Mouse (Mus musculus): ENCODE data around the gene Vasp. TPM values are rescaled to one million over a fixed set of nuclear protein-coding genes. Genes with fewer than 3 reads are reported as not detected.

Vasp gene
- polyA plus RNA-seq, 1 experiment from 2014 or later: 106 TPM

DNA sequence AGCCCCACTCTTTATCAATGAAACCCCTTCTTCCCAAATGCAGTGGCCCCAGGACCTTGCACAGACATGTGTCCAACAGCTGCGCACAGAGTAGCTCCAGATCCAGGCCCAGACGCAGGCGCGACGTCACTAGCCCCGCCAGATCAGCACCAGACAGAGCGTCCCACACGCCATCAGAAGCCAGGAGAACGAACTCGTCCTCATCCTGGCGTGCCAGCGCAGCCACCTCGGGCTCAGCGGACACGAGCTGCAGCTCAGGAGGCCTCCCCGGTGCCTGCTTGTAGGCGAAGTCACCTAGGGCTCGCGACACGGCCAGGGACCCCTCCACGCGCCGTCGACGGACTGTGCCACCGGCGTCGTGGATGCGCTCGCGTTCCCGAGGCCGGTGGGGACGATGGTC lies 7.4 kb upstream of the Vasp start:
- peaks cover 3% of the 10 kb centered on the region; the same call in 1 of the 2 replicates for H3K9me3 ChIP-seq (ENCODE audit: control insufficient read depth, low read length)
- no peak overlapping the region for H3K27ac ChIP-seq (ENCODE audit: low read length)
- H3K27me3 ChIP-seq (replicated peaks; ENCODE audit: control insufficient read depth, insufficient read depth, low read length): peaks cover 50% of the 10 kb centered on the region
- H3K4me3 ChIP-seq (ENCODE audit: low read length): peak overlapping the region; percentile 36
- peaks cover 10% of the 10 kb centered on the region for H3K4me1 ChIP-seq (ENCODE audit: control insufficient read depth, insufficient read depth, low read length)
- H3K4me2 ChIP-seq (ENCODE audit: low read depth, low read length): peak overlapping the region; percentile 43
- no peak for ATAC-seq
- WGBS: 4% methylated on average over 34 of the region's 34 CpGs
- H3K36me3 ChIP-seq (ENCODE audit: control insufficient read depth, insufficient read depth, low read length): no peaks in the 10 kb centered on the region
- no peak overlapping the region for H3K9ac ChIP-seq (ENCODE audit: low read depth, low read length)

DNA sequence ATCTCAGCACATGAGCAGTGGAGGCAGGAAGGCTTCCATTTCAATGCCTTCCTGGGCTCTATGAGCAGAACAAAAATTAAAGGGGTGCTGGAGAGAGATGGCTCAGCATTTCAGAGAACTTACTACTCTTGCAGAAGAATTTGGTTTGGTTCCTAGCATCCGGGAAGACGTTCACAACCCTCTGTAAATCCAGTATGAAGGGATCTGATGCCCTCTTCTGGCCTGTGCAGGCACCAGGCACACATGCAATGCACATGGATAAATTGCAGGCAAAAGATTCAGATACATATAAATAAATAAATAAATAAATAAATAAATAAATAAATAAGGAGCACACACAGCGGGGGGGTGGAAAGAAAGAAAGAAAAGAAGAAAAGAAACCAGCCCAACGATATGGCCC lies 4.6 kb upstream of the Vasp start:
- WGBS: 63% methylated on average over 4 of the region's 4 CpGs
- Histone ChIP-seq H3K4me2 (ENCODE audit: low read depth, low read length) (no peak overlapping the region), H3K9ac (ENCODE audit: low read depth, low read length) (no peak overlapping the region), H3K27ac (ENCODE audit: low read length) (no peak overlapping the region), H3K27me3 (replicated peaks; ENCODE audit: control insufficient read depth, insufficient read depth, low read length) (peaks cover 35% of the 10 kb centered on the region), H3K4me1 (ENCODE audit: control insufficient read depth, insufficient read depth, low read length) (peaks cover 3% of the 10 kb centered on the region; the same call in 1 of the 2 replicates), H3K9me3 (ENCODE audit: control insufficient read depth, low read length) (peaks cover 3% of the 10 kb centered on the region; the same call in 1 of the 2 replicates), H3K4me3 (ENCODE audit: low read length) (no peak overlapping the region), H3K36me3 (ENCODE audit: control insufficient read depth, insufficient read depth, low read length) (no peaks in the 10 kb centered on the region)
- ATAC-seq: no peak

DNA sequence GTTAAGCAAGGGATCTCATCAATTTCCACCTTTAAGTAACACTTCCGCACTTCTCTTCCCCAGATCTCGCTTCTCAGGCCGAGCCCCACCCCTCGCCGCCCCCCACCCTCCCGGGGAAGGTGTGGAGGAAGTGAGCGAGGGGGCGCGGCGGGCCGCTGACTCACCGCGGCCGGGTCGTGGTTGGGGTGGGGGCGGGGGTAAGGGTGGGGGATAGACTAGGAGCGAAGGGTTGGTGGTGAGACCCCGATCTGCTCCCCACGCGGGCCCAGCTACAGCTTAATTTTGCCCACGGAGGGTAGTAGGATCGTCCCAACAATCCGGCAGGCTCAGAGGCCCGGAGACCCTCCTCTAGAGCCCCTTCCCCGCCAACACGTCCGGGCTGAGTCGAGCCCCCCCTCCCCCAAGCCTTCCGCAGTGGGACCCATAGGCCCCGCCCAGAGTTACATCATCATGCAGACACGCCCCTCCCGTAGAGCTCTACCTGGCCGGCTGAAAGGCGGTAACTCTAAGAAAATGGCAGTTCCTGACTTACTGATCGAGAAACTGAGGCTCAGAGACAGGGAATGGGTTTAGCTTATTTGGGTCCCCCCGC lies 652 bp upstream of the Vasp start:
- H3K4me2 ChIP-seq (ENCODE audit: low read depth, low read length): peak overlapping the region; percentile 81
- peak overlapping the region; percentile 98 for H3K27ac ChIP-seq (ENCODE audit: low read length)
- H3K9me3 ChIP-seq (ENCODE audit: control insufficient read depth, low read length): peaks cover 3% of the 10 kb centered on the region; the same call in 1 of the 2 replicates
- peak overlapping the region; percentile 91 for H3K4me3 ChIP-seq (ENCODE audit: low read length)
- peak; percentile 68 for ATAC-seq
- no peaks in the 10 kb centered on the region for H3K27me3 ChIP-seq (replicated peaks; ENCODE audit: control insufficient read depth, insufficient read depth, low read length)
- peaks cover 21% of the 10 kb centered on the region for H3K4me1 ChIP-seq (ENCODE audit: control insufficient read depth, insufficient read depth, low read length)
- under 1% methylated on average over 36 of the region's 36 CpGs for WGBS
- H3K36me3 ChIP-seq (ENCODE audit: control insufficient read depth, insufficient read depth, low read length): no peaks in the 10 kb centered on the region
- H3K9ac ChIP-seq (ENCODE audit: low read depth, low read length): peak overlapping the region; percentile 94

DNA sequence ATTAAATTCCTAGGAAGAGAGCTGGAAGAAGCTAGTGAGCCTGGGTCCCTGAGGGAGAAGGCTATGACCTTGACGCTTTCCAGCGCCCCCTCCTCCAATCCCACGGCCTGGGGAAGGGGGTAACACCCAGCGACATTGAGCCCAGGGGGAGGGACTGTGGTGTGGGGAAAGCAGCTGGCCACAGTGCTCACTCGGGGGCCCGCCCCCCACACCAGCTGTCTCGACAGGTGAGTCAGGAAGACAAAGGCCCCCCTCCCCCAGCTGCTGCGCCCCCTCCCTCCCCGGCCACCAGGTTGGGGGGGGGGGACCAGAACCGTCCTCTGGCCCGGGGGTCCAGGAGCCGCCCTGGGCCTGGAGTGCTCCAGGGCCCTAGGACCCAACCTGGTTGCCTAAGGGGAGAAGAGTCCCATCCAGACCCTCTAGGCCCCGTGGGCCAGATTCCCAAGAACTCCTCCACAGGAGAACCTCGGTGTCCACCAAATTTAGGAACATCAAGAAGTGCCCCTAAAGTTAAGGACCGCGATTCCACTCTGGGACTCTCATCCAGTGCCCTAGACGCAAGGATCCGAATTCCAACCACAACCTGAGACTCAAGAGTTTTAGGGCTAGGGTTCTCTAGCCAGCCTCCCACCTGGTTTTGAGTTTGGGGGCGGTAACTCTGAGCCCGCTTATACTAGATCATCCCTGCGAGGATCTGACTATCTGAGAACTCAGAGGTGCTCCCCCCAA lies 944 bp downstream of the Vasp start:
- WGBS: under 1% methylated on average over 20 of the region's 21 CpGs
- peaks cover 36% of the 10 kb centered on the region for H3K4me1 ChIP-seq (ENCODE audit: control insufficient read depth, insufficient read depth, low read length)
- peak overlapping the region; percentile 94 for H3K9ac ChIP-seq (ENCODE audit: low read depth, low read length)
- H3K27ac ChIP-seq (ENCODE audit: low read length): peak overlapping the region; percentile 98
- peak overlapping the region; percentile 81 for H3K4me2 ChIP-seq (ENCODE audit: low read depth, low read length)
- H3K4me3 ChIP-seq (ENCODE audit: low read length): peak overlapping the region; percentile 91
- H3K27me3 ChIP-seq (replicated peaks; ENCODE audit: control insufficient read depth, insufficient read depth, low read length): no peaks in the 10 kb centered on the region
- H3K36me3 ChIP-seq (ENCODE audit: control insufficient read depth, insufficient read depth, low read length): no peaks in the 10 kb centered on the region
- ATAC-seq: no peak
- no peaks in the 10 kb centered on the region for H3K9me3 ChIP-seq (ENCODE audit: control insufficient read depth, low read length)

DNA sequence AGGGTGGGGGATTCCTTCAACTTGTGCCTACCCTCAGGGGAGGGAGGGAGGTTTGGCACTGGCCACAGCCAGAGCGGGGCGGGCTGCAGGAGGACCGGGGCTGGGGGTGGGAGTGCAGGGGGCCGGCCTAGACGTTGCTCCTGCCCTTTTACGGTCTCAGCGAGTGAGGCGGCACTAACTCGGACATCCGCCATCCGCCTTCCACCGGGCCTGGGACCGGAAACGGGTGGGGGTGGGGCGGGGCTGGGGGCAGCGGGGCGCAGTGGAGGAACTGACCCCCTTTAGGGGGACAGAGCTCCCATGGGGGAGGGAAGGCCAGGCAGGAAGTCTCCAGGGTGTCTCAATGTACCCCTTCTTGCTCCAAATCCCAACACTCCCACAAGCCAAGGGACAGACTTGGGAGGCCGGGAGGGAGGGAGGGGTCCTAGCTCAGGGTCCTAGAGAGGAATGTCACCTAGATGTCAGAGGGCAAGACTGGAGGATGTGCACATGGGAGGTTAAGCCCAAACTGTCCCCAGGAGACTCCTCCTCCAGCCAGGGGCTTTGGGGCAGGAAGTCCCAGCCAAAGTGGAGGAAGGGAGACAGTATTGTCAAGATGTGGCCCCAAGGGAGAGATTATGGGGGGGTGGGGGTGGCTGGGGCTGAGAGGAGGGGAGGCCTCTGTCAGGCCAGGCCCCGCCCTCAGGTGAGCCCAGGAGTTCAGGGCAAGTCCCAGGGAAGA lies 1.7 kb downstream of the Vasp start:
- H3K9me3 ChIP-seq (ENCODE audit: control insufficient read depth, low read length): no peaks in the 10 kb centered on the region
- peak overlapping the region; percentile 98 for H3K27ac ChIP-seq (ENCODE audit: low read length)
- H3K4me1 ChIP-seq (ENCODE audit: control insufficient read depth, insufficient read depth, low read length): peaks cover 42% of the 10 kb centered on the region
- under 1% methylated on average over 16 of the region's 19 CpGs for WGBS
- peak overlapping the region; percentile 91 for H3K4me3 ChIP-seq (ENCODE audit: low read length)
- peak overlapping the region; percentile 81 for H3K4me2 ChIP-seq (ENCODE audit: low read depth, low read length)
- peak; percentile 43 for ATAC-seq
- no peaks in the 10 kb centered on the region for H3K36me3 ChIP-seq (ENCODE audit: control insufficient read depth, insufficient read depth, low read length)
- H3K9ac ChIP-seq (ENCODE audit: low read depth, low read length): peak overlapping the region; percentile 94
- no peaks in the 10 kb centered on the region for H3K27me3 ChIP-seq (replicated peaks; ENCODE audit: control insufficient read depth, insufficient read depth, low read length)

DNA sequence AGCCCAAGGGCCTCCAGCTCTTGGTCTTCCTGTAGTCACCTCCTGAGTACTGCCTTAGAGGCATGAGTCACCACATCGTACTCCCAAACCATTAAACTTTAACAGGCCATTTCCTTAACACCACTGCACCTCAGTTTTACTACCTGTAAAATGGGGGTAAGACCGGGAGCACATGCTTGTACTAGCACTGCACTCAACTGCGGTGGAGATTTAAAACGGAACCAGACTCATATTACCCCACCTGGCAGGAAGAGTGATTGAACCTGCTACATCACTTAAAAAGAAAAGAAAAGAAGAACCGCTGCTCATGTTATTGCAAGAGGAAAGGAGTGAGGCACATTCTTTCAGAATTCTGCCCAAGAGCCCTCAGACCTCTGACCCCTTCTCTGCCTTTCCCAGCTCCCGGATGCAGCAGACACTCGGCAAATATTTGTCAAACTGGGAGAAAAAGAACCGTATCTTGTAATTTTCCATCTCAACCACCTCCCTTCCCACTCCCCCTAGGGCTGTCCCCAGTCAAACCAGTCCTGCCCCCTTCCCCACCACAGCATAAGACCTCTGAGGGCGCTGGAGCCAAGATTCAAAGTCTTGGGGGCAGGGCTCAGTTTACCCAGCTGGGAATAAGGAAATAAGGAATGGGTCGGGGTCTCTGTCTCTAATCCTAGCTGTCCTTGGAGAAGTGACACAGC lies 2.5 kb downstream of the Vasp start:
- H3K27ac ChIP-seq (ENCODE audit: low read length): peak overlapping the region; percentile 98
- H3K36me3 ChIP-seq (ENCODE audit: control insufficient read depth, insufficient read depth, low read length): peaks cover 6% of the 10 kb centered on the region; the same call in 1 of the 2 replicates
- no peak for ATAC-seq
- peak overlapping the region; percentile 91 for H3K4me3 ChIP-seq (ENCODE audit: low read length)
- H3K4me2 ChIP-seq (ENCODE audit: low read depth, low read length): peak overlapping the region; percentile 81
- H3K27me3 ChIP-seq (replicated peaks; ENCODE audit: control insufficient read depth, insufficient read depth, low read length): no peaks in the 10 kb centered on the region
- no peaks in the 10 kb centered on the region for H3K9me3 ChIP-seq (ENCODE audit: control insufficient read depth, low read length)
- H3K9ac ChIP-seq (ENCODE audit: low read depth, low read length): peak overlapping the region; percentile 94
- H3K4me1 ChIP-seq (ENCODE audit: control insufficient read depth, insufficient read depth, low read length): peaks cover 42% of the 10 kb centered on the region
- WGBS: 25% methylated on average over 10 of the region's 10 CpGs

DNA sequence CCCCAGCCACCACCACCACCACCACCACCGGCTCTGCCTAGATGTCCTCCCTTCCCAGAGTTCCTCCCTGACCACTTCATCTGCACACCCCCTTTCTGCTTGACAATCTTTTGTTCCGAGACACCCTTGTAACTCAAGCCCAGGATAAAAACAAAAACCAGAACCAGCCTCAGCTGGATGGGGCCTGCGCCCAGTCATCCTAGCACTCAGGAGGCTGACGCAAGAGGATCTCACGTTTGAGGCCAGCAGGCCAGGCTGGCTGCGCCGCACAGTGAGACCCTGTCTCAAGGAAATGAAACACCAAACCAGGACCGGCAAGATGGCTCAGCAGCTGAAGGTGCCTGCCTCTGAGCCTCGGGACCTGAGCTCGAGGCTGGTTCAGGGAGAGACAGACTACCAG lies 4.6 kb downstream of the Vasp start:
- H3K27ac ChIP-seq (ENCODE audit: low read length): peak overlapping the region; percentile 73

DNA sequence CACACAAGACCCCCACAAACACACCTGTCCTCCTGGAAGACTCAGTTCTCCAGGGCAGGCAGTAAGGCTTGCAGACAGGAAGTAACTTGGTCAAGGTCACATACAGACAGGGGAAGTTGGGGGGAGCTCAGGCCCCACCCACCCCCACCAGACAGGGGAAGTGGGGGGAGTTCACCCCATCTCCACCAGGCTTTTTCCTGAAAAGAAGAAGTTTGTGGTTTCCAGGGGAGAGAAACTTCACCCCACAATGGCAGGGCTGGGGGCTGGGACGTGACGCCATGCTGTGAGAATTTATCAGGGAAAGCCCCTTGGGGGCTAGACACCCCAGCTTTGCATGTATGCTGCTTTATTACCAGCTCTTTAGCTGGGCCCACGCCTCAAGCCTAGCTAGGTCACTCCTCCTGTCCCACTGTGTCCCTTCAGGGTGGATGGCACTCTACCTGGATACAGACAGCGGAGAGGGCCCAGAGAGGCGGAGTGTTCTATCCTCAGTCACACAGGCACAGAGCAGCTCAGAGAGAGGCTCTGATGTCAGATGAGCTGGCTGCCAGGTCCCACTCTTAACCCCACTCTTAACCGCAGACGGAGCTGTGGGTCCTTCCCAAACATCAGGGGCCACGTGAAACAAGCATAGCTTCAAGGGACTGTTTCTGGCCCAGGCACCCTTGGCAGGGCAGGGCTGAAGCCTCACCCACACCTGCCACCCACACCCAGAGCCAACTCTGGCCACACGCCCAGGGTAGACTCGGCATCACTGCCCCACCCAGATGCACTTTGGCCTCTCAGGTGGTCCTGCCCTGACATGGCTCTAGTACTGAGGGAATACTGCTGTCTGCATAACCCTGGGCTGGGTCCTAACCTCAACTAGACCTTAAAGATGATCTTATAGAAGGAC lies 5.4 kb downstream of the Vasp start:
- Histone ChIP-seq H3K27me3 (replicated peaks; ENCODE audit: control insufficient read depth, insufficient read depth, low read length) (no peaks in the 10 kb centered on the region), H3K4me1 (ENCODE audit: control insufficient read depth, insufficient read depth, low read length) (peaks cover 40% of the 10 kb centered on the region), H3K4me2 (ENCODE audit: low read depth, low read length) (peak overlapping the region; percentile 46), H3K27ac (ENCODE audit: low read length) (peak overlapping the region; percentile 73), H3K9me3 (ENCODE audit: control insufficient read depth, low read length) (no peaks in the 10 kb centered on the region), H3K36me3 (ENCODE audit: control insufficient read depth, insufficient read depth, low read length) (peaks cover 18% of the 10 kb centered on the region; the same call in 1 of the 2 replicates), H3K9ac (ENCODE audit: low read depth, low read length) (peak overlapping the region; percentile 52), H3K4me3 (ENCODE audit: low read length) (peak overlapping the region; percentile 9; the same call in 1 of the 2 replicates)
- WGBS: 62% methylated on average over 10 of the region's 10 CpGs
- peak; percentile 61 for ATAC-seq

More for the DNA sequence above, 4.6 kb downstream of the Vasp start:
- Histone ChIP-seq H3K9ac (ENCODE audit: low read depth, low read length) (peak overlapping the region; percentile 52; the same call in 1 of the 2 replicates), H3K36me3 (ENCODE audit: control insufficient read depth, insufficient read depth, low read length) (peaks cover 12% of the 10 kb centered on the region; the same call in 1 of the 2 replicates), H3K9me3 (ENCODE audit: control insufficient read depth, low read length) (no peaks in the 10 kb centered on the region), H3K4me2 (ENCODE audit: low read depth, low read length) (peak overlapping the region; percentile 46), H3K4me1 (ENCODE audit: control insufficient read depth, insufficient read depth, low read length) (peaks cover 40% of the 10 kb centered on the region), H3K27me3 (replicated peaks; ENCODE audit: control insufficient read depth, insufficient read depth, low read length) (no peaks in the 10 kb centered on the region), H3K4me3 (ENCODE audit: low read length) (no peak overlapping the region)
- 44% methylated on average over 10 of the region's 10 CpGs for WGBS
- no peak for ATAC-seq
